Mouse (Mus musculus): ENCODE data around the gene Bzw1. TPM values are rescaled to one million over a fixed set of nuclear protein-coding genes. Genes with fewer than 3 reads are reported as not detected.

Bzw1 gene
- polyA plus RNA-seq, 1 experiment, result 313 TPM

DNA sequence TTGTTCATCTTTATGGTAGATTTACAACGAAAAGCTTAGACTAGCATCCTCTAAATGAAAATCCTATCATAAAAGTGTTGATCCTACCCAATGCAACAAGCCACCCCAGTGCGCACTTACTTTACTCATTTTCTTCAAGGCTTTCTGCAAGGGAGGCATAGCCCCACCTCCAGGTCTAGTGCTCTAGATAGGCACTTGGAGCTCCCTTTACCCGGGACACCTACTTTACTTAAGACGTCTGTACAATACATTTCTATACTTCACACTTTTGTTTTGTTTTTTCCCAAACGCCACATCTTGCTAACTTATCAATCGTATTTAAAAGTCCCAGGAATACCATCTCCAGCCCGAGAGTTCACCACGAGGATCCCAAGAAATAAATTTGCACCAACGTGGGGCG lies 52.0 kb downstream of the Bzw1 start:
- H3K27ac ChIP-seq (ENCODE audit: insufficient read depth, low read length), result peak overlapping the region; percentile 66; the same call in 1 of the 2 replicates
- H3K36me3 ChIP-seq (ENCODE audit: control insufficient read depth, insufficient read depth, low read length, poor library complexity, severe bottlenecking), result peaks cover 12% of the 10 kb centered on the region
- peak overlapping the region; percentile 66 for H3K9ac ChIP-seq (ENCODE audit: low read depth, poor library complexity, severe bottlenecking)
- no peaks in the 10 kb centered on the region for H3K4me1 ChIP-seq (ENCODE audit: control insufficient read depth, insufficient read depth, low read length)
- TF ChIP-seq POLR2A (IDR thresholded peaks at IDR 0.05; ENCODE audit: insufficient read depth, low read length), result no peak
- no peak for TF ChIP-seq CTCF (IDR thresholded peaks at IDR 0.05; ENCODE audit: low read depth, low read length)
- no peak for TF ChIP-seq EP300 (IDR thresholded peaks at IDR 0.05; ENCODE audit: insufficient read depth, low read depth, low read length)
- H3K4me3 ChIP-seq (ENCODE audit: low read depth, low read length), result peak overlapping the region; percentile 95
- H3K9me3 ChIP-seq (replicated peaks; ENCODE audit: control insufficient read depth, insufficient read depth, low read length, poor library complexity, severe bottlenecking), result no peaks in the 10 kb centered on the region
- no peaks in the 10 kb centered on the region for H3K27me3 ChIP-seq (ENCODE audit: control insufficient read depth, insufficient read depth, low read length, poor library complexity, severe bottlenecking)

- Histone ChIP-seq H3K9me3 (replicated peaks; ENCODE audit: control insufficient read depth, insufficient read depth, low read length, poor library complexity, severe bottlenecking) (no peaks in the 10 kb centered on the region), H3K27ac (ENCODE audit: insufficient read depth, low read length) (peak within 1 kb of the TSS; percentile 66; the same call in 1 of the 2 replicates), H3K36me3 (ENCODE audit: control insufficient read depth, insufficient read depth, low read length, poor library complexity, severe bottlenecking) (peaks cover 7% of the 10 kb centered on the region), H3K9ac (ENCODE audit: low read depth, poor library complexity, severe bottlenecking) (peak within 1 kb of the TSS; percentile 66), H3K27me3 (ENCODE audit: control insufficient read depth, insufficient read depth, low read length, poor library complexity, severe bottlenecking) (no peaks in the 10 kb centered on the region), H3K4me1 (ENCODE audit: control insufficient read depth, insufficient read depth, low read length) (no peaks in the 10 kb centered on the region), H3K4me3 (ENCODE audit: low read depth, low read length) (peak within 1 kb of the TSS; percentile 95)
- TF ChIP-seq CTCF (IDR thresholded peaks at IDR 0.05; ENCODE audit: low read depth, low read length) (no peak), EP300 (IDR thresholded peaks at IDR 0.05; ENCODE audit: insufficient read depth, low read depth, low read length) (no peak), POLR2A (IDR thresholded peaks at IDR 0.05; ENCODE audit: insufficient read depth, low read length) (peak; percentile 45)
Measured at GRCm38 (mm10) chr1:58445143-58445722, 52.5 kb downstream of the Bzw1 start, which contains the start of the genes Nif3l1 and Ppil3. Gene Nif3l1 (plus strand): TSS chr1:58445151. Gene Ppil3 (minus strand): TSS chr1:58445486.

GRCm38 (mm10) chr1:58445861-58446260 lies 53.2 kb downstream of the Bzw1 start:
- Histone ChIP-seq H3K9ac (ENCODE audit: low read depth, poor library complexity, severe bottlenecking) (peak overlapping the region; percentile 66), H3K4me1 (ENCODE audit: control insufficient read depth, insufficient read depth, low read length) (no peaks in the 10 kb centered on the region), H3K36me3 (ENCODE audit: control insufficient read depth, insufficient read depth, low read length, poor library complexity, severe bottlenecking) (peaks cover 8% of the 10 kb centered on the region), H3K4me3 (ENCODE audit: low read depth, low read length) (peak overlapping the region; percentile 95), H3K27ac (ENCODE audit: insufficient read depth, low read length) (peak overlapping the region; percentile 36; the same call in 1 of the 2 replicates), H3K27me3 (ENCODE audit: control insufficient read depth, insufficient read depth, low read length, poor library complexity, severe bottlenecking) (no peaks in the 10 kb centered on the region), H3K9me3 (replicated peaks; ENCODE audit: control insufficient read depth, insufficient read depth, low read length, poor library complexity, severe bottlenecking) (no peaks in the 10 kb centered on the region)
- TF ChIP-seq EP300 (IDR thresholded peaks at IDR 0.05; ENCODE audit: insufficient read depth, low read depth, low read length) (no peak), POLR2A (IDR thresholded peaks at IDR 0.05; ENCODE audit: insufficient read depth, low read length) (no peak), CTCF (IDR thresholded peaks at IDR 0.05; ENCODE audit: low read depth, low read length) (no peak)

- no peaks in the 10 kb centered on the region for H3K27me3 ChIP-seq (ENCODE audit: control insufficient read depth, insufficient read depth, low read length, poor library complexity, severe bottlenecking)
- no peak overlapping the region for H3K4me3 ChIP-seq (ENCODE audit: low read depth, low read length)
- no peak overlapping the region for H3K9ac ChIP-seq (ENCODE audit: low read depth, poor library complexity, severe bottlenecking)
- TF ChIP-seq CTCF (IDR thresholded peaks at IDR 0.05; ENCODE audit: low read depth, low read length) (no peak), POLR2A (IDR thresholded peaks at IDR 0.05; ENCODE audit: insufficient read depth, low read length) (no peak), EP300 (IDR thresholded peaks at IDR 0.05; ENCODE audit: insufficient read depth, low read depth, low read length) (no peak)
- H3K36me3 ChIP-seq (ENCODE audit: control insufficient read depth, insufficient read depth, low read length, poor library complexity, severe bottlenecking), result peaks cover 15% of the 10 kb centered on the region
- no peaks in the 10 kb centered on the region for H3K4me1 ChIP-seq (ENCODE audit: control insufficient read depth, insufficient read depth, low read length)
- no peak overlapping the region for H3K27ac ChIP-seq (ENCODE audit: insufficient read depth, low read length)
- no peaks in the 10 kb centered on the region for H3K9me3 ChIP-seq (replicated peaks; ENCODE audit: control insufficient read depth, insufficient read depth, low read length, poor library complexity, severe bottlenecking)
Measured at GRCm38 (mm10) chr1:58447766-58448165, 55.1 kb downstream of the Bzw1 start.

DNA sequence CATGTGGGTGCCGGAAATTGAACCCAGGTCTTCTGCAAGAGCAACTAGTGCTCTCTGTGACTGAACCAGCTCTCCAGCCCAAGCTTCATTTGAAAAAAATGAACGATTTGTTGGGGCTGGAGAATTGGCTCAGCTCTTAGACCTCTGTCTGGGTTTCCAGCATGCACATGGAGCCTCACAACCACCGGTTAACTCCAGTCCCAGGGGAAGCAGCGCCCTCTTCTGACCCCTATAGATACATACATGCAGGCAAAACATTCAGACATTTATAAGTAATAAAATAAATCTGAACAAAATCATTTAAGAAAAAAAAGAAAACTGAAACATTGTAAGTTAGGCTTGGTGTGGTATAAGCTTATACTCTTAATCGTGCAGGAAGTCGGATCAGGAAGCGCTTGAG lies 55.7 kb downstream of the Bzw1 start:
- no peak overlapping the region for H3K27ac ChIP-seq (ENCODE audit: insufficient read depth, low read length)
- H3K9ac ChIP-seq (ENCODE audit: low read depth, poor library complexity, severe bottlenecking), result no peak overlapping the region
- no peak overlapping the region for H3K4me3 ChIP-seq (ENCODE audit: low read depth, low read length)
- peaks cover 15% of the 10 kb centered on the region for H3K36me3 ChIP-seq (ENCODE audit: control insufficient read depth, insufficient read depth, low read length, poor library complexity, severe bottlenecking)
- H3K4me1 ChIP-seq (ENCODE audit: control insufficient read depth, insufficient read depth, low read length), result no peaks in the 10 kb centered on the region
- H3K27me3 ChIP-seq (ENCODE audit: control insufficient read depth, insufficient read depth, low read length, poor library complexity, severe bottlenecking), result no peaks in the 10 kb centered on the region
- H3K9me3 ChIP-seq (replicated peaks; ENCODE audit: control insufficient read depth, insufficient read depth, low read length, poor library complexity, severe bottlenecking), result no peaks in the 10 kb centered on the region
- TF ChIP-seq EP300 (IDR thresholded peaks at IDR 0.05; ENCODE audit: insufficient read depth, low read depth, low read length), result no peak
- peak; percentile 37 for TF ChIP-seq CTCF (IDR thresholded peaks at IDR 0.05; ENCODE audit: low read depth, low read length)
- TF ChIP-seq POLR2A (IDR thresholded peaks at IDR 0.05; ENCODE audit: insufficient read depth, low read length), result no peak

GRCm38 (mm10) chr1:58454316-58454715 lies 61.6 kb downstream of the Bzw1 start:
- H3K9ac ChIP-seq (ENCODE audit: low read depth, poor library complexity, severe bottlenecking), result no peak overlapping the region
- TF ChIP-seq POLR2A (IDR thresholded peaks at IDR 0.05; ENCODE audit: insufficient read depth, low read length), result no peak
- TF ChIP-seq EP300 (IDR thresholded peaks at IDR 0.05; ENCODE audit: insufficient read depth, low read depth, low read length), result no peak
- no peak for TF ChIP-seq CTCF (IDR thresholded peaks at IDR 0.05; ENCODE audit: low read depth, low read length)
- peaks cover 25% of the 10 kb centered on the region for H3K36me3 ChIP-seq (ENCODE audit: control insufficient read depth, insufficient read depth, low read length, poor library complexity, severe bottlenecking)

More at GRCm38 (mm10) chr1:58454316-58454715, 61.6 kb downstream of the Bzw1 start:
- Histone ChIP-seq H3K27ac (ENCODE audit: insufficient read depth, low read length) (no peak overlapping the region), H3K9me3 (replicated peaks; ENCODE audit: control insufficient read depth, insufficient read depth, low read length, poor library complexity, severe bottlenecking) (no peaks in the 10 kb centered on the region; the same call in 1 of the 2 replicates), H3K4me3 (ENCODE audit: low read depth, low read length) (no peak overlapping the region), H3K27me3 (ENCODE audit: control insufficient read depth, insufficient read depth, low read length, poor library complexity, severe bottlenecking) (no peaks in the 10 kb centered on the region), H3K4me1 (ENCODE audit: control insufficient read depth, insufficient read depth, low read length) (no peaks in the 10 kb centered on the region)

Other genes with a start within 250 kb of the Bzw1 start
- not detected in 2 replicates for gene Aox4, start 182.5 kb upstream of the Bzw1 start, polyA plus RNA-seq (2011; ENCODE audit: insufficient read depth, insufficient read length, low read depth, missing spikeins)
- gene Aox2, start 114.6 kb upstream of the Bzw1 start, polyA plus RNA-seq (2011; ENCODE audit: insufficient read depth, insufficient read length, low read depth, missing spikeins), result not detected in 2 replicates
- 201 and 216 TPM in 2 replicates for gene Clk1, start 31.2 kb downstream of the Bzw1 start, polyA plus RNA-seq (2011; ENCODE audit: insufficient read depth, insufficient read length, low read depth, missing spikeins)
- 43.0 and 43.3 TPM in 2 replicates for gene Nif3l1, start 52.3 kb downstream of the Bzw1 start, polyA plus RNA-seq (2011; ENCODE audit: insufficient read depth, insufficient read length, low read depth, missing spikeins)
- gene Ppil3, start 52.6 kb downstream of the Bzw1 start, polyA plus RNA-seq (2011; ENCODE audit: insufficient read depth, insufficient read length, low read depth, missing spikeins), result 56.1 and 59.9 TPM in 2 replicates
- 77.7 and 80.2 TPM in 2 replicates for gene Orc2, start 112.2 kb downstream of the Bzw1 start, polyA plus RNA-seq (2011; ENCODE audit: insufficient read depth, insufficient read length, low read depth, missing spikeins)
- gene Fam126b, start 193.4 kb downstream of the Bzw1 start, polyA plus RNA-seq (2011; ENCODE audit: insufficient read depth, insufficient read length, low read depth, missing spikeins), result 12.4 and 16.6 TPM in 2 replicates
- 87.0 and 97.9 TPM in 2 replicates for gene Ndufb3, start 193.5 kb downstream of the Bzw1 start, polyA plus RNA-seq (2011; ENCODE audit: insufficient read depth, insufficient read length, low read depth, missing spikeins)